Mouse (Mus musculus): Measurements from ENCODE around the gene Klhl22. TPM values are rescaled to one million over a fixed set of nuclear protein-coding genes. Genes with fewer than 3 reads are reported as not detected.
"Not testable (repeated sequence)": the region's sequence is repeated elsewhere in the genome, so short reads cannot be mapped to it uniquely, and the experiment has no call there.

Klhl22 gene
- polyA plus RNA-seq, 1 experiment from 2014 or later = 40.6 TPM

GRCm38 (mm10) chr16:17732431-17732830, 27.0 kb upstream of the Klhl22 start:
- no peak overlapping the region for H3K4me2 ChIP-seq
- peaks cover 9% of the 10 kb centered on the region; the same call in 1 of the 2 replicates for H3K4me1 ChIP-seq
- 57% methylated on average over 6 of the region's 6 CpGs for WGBS
- ATAC-seq (ENCODE audit: extremely low read depth, insufficient number of reproducible peaks, low FRiP score, low TSS enrichment) = no peak
- no peaks in the 10 kb centered on the region for H3K36me3 ChIP-seq
- no peak overlapping the region for H3K9ac ChIP-seq
- no peak overlapping the region for H3K27ac ChIP-seq (replicated peaks)
- H3K27me3 ChIP-seq (replicated peaks) = peaks cover 21% of the 10 kb centered on the region
- no peaks in the 10 kb centered on the region for H3K9me3 ChIP-seq
- no peak overlapping the region for H3K4me3 ChIP-seq

- peaks cover 6% of the 10 kb centered on the region; the same call in 1 of the 2 replicates for H3K4me1 ChIP-seq
- no peak for ATAC-seq (ENCODE audit: extremely low read depth, insufficient number of reproducible peaks, low FRiP score, low TSS enrichment)
- H3K27me3 ChIP-seq (replicated peaks) = peaks cover 21% of the 10 kb centered on the region
- no peak within 1 kb of the TSS for H3K9ac ChIP-seq
- H3K27ac ChIP-seq (replicated peaks) = no peak within 1 kb of the TSS
- H3K4me3 ChIP-seq = no peak within 1 kb of the TSS
- H3K4me2 ChIP-seq = no peak within 1 kb of the TSS
- 20% methylated on average over 3 of the region's 3 CpGs for WGBS
- H3K9me3 ChIP-seq = no peaks in the 10 kb centered on the region
- no peaks in the 10 kb centered on the region for H3K36me3 ChIP-seq
Observed at GRCm38 (mm10) chr16:17732841-17733340, 26.5 kb upstream of the Klhl22 start, which contains the start of gene Med15. TSS of gene Med15 (minus strand) at chr16:17732891.

GRCm38 (mm10) chr16:17733646-17734045, 25.8 kb upstream of the Klhl22 start:
- H3K4me3 ChIP-seq = peak overlapping the region; percentile 37
- peaks cover 21% of the 10 kb centered on the region for H3K27me3 ChIP-seq (replicated peaks)
- H3K9me3 ChIP-seq = no peaks in the 10 kb centered on the region
- H3K36me3 ChIP-seq = no peaks in the 10 kb centered on the region
- WGBS = 32% methylated on average over 2 of the region's 2 CpGs
- H3K4me2 ChIP-seq = peak overlapping the region; percentile 63
- no peak overlapping the region for H3K27ac ChIP-seq (replicated peaks)
- ATAC-seq (ENCODE audit: extremely low read depth, insufficient number of reproducible peaks, low FRiP score, low TSS enrichment) = no peak
- peak overlapping the region; percentile 59; the same call in 1 of the 2 replicates for H3K9ac ChIP-seq
- peaks cover 6% of the 10 kb centered on the region; the same call in 1 of the 2 replicates for H3K4me1 ChIP-seq

- ATAC-seq (ENCODE audit: extremely low read depth, insufficient number of reproducible peaks, low FRiP score, low TSS enrichment); H3K9me3 ChIP-seq; H3K4me3 ChIP-seq; H3K4me2 ChIP-seq; H3K36me3 ChIP-seq; H3K9ac ChIP-seq; H3K27ac ChIP-seq (replicated peaks): not testable (repeated sequence)
- WGBS = 72% methylated on average over 6 of the region's 6 CpGs
- Histone ChIP-seq H3K4me1 (peaks cover 11% of the 10 kb centered on the region), H3K27me3 (replicated peaks) (peaks cover 21% of the 10 kb centered on the region)
Observed at GRCm38 (mm10) chr16:17734872-17735271, 24.5 kb upstream of the Klhl22 start.

GRCm38 (mm10) chr16:17736156-17736555, 23.3 kb upstream of the Klhl22 start:
- H3K9me3 ChIP-seq = no peaks in the 10 kb centered on the region
- H3K4me2 ChIP-seq = no peak overlapping the region
- H3K4me3 ChIP-seq = no peak overlapping the region
- H3K9ac ChIP-seq = no peak overlapping the region
- WGBS = 46% methylated on average over 4 of the region's 4 CpGs
- peaks cover 11% of the 10 kb centered on the region for H3K4me1 ChIP-seq
- no peak overlapping the region for H3K27ac ChIP-seq (replicated peaks)
- ATAC-seq (ENCODE audit: extremely low read depth, insufficient number of reproducible peaks, low FRiP score, low TSS enrichment) = no peak
- H3K36me3 ChIP-seq = no peaks in the 10 kb centered on the region
- peaks cover 21% of the 10 kb centered on the region for H3K27me3 ChIP-seq (replicated peaks)

GRCm38 (mm10) chr16:17740080-17740479, 19.3 kb upstream of the Klhl22 start:
- peaks cover 1% of the 10 kb centered on the region; the same call in 1 of the 2 replicates for H3K9me3 ChIP-seq
- H3K27ac ChIP-seq (replicated peaks) = no peak overlapping the region
- no peaks in the 10 kb centered on the region for H3K36me3 ChIP-seq
- WGBS = 70% methylated on average over 4 of the region's 4 CpGs
- H3K4me1 ChIP-seq = peaks cover 5% of the 10 kb centered on the region; the same call in 1 of the 2 replicates
- no peak overlapping the region for H3K4me2 ChIP-seq
- H3K27me3 ChIP-seq (replicated peaks) = peaks cover 6% of the 10 kb centered on the region
- no peak overlapping the region for H3K4me3 ChIP-seq
- H3K9ac ChIP-seq = no peak overlapping the region
- ATAC-seq (ENCODE audit: extremely low read depth, insufficient number of reproducible peaks, low FRiP score, low TSS enrichment) = no peak

- H3K4me2 ChIP-seq = no peak overlapping the region
- H3K27me3 ChIP-seq (replicated peaks) = no peaks in the 10 kb centered on the region
- no peaks in the 10 kb centered on the region for H3K36me3 ChIP-seq
- WGBS = 71% methylated on average over 1 of the region's 1 CpGs
- peaks cover 6% of the 10 kb centered on the region; the same call in 1 of the 2 replicates for H3K9me3 ChIP-seq
- H3K4me3 ChIP-seq = no peak overlapping the region
- H3K9ac ChIP-seq = no peak overlapping the region
- no peak for ATAC-seq (ENCODE audit: extremely low read depth, insufficient number of reproducible peaks, low FRiP score, low TSS enrichment)
- H3K27ac ChIP-seq (replicated peaks) = no peak overlapping the region
- peaks cover 5% of the 10 kb centered on the region; the same call in 1 of the 2 replicates for H3K4me1 ChIP-seq
Observed at GRCm38 (mm10) chr16:17742810-17743209, 16.6 kb upstream of the Klhl22 start.

- H3K4me2 ChIP-seq = no peak overlapping the region
- H3K4me1 ChIP-seq = peaks cover 5% of the 10 kb centered on the region; the same call in 1 of the 2 replicates
- H3K36me3 ChIP-seq = no peaks in the 10 kb centered on the region
- no peak overlapping the region for H3K9ac ChIP-seq
- no peak overlapping the region for H3K27ac ChIP-seq (replicated peaks)
- H3K9me3 ChIP-seq = peaks cover 6% of the 10 kb centered on the region; the same call in 1 of the 2 replicates
- H3K4me3 ChIP-seq = no peak overlapping the region
- 47% methylated on average over 4 of the region's 4 CpGs for WGBS
- no peaks in the 10 kb centered on the region; the same call in 1 of the 2 replicates for H3K27me3 ChIP-seq (replicated peaks)
- no peak for ATAC-seq (ENCODE audit: extremely low read depth, insufficient number of reproducible peaks, low FRiP score, low TSS enrichment)
Observed at GRCm38 (mm10) chr16:17743279-17743678, 16.1 kb upstream of the Klhl22 start.

- WGBS = 18% methylated on average over 1 of the region's 1 CpGs
- no peak overlapping the region for H3K9ac ChIP-seq
- no peak overlapping the region for H3K27ac ChIP-seq (replicated peaks)
- H3K4me1 ChIP-seq = peaks cover 2% of the 10 kb centered on the region; the same call in 1 of the 2 replicates
- no peak for ATAC-seq (ENCODE audit: extremely low read depth, insufficient number of reproducible peaks, low FRiP score, low TSS enrichment)
- H3K4me3 ChIP-seq = no peak overlapping the region
- H3K9me3 ChIP-seq = peaks cover 6% of the 10 kb centered on the region; the same call in 1 of the 2 replicates
- H3K4me2 ChIP-seq = no peak overlapping the region
- no peaks in the 10 kb centered on the region for H3K36me3 ChIP-seq
- H3K27me3 ChIP-seq (replicated peaks) = no peaks in the 10 kb centered on the region; the same call in 1 of the 2 replicates
Observed at GRCm38 (mm10) chr16:17744536-17744935, 14.9 kb upstream of the Klhl22 start.

GRCm38 (mm10) chr16:17745067-17745466, 14.4 kb upstream of the Klhl22 start:
- Histone ChIP-seq H3K4me2 (no peak overlapping the region), H3K9me3 (peaks cover 6% of the 10 kb centered on the region; the same call in 1 of the 2 replicates), H3K4me1 (no peaks in the 10 kb centered on the region), H3K27ac (replicated peaks) (no peak overlapping the region), H3K4me3 (no peak overlapping the region), H3K9ac (no peak overlapping the region), H3K27me3 (replicated peaks) (no peaks in the 10 kb centered on the region; the same call in 1 of the 2 replicates), H3K36me3 (no peaks in the 10 kb centered on the region)
- WGBS = 63% methylated on average over 2 of the region's 2 CpGs
- no peak for ATAC-seq (ENCODE audit: extremely low read depth, insufficient number of reproducible peaks, low FRiP score, low TSS enrichment)

- peaks cover 4% of the 10 kb centered on the region; the same call in 1 of the 2 replicates for H3K27me3 ChIP-seq (replicated peaks)
- H3K9me3 ChIP-seq = no peaks in the 10 kb centered on the region
- peaks cover 15% of the 10 kb centered on the region for H3K4me1 ChIP-seq
- peak overlapping the region; percentile 37; the same call in 1 of the 2 replicates for H3K9ac ChIP-seq
- no peaks in the 10 kb centered on the region for H3K36me3 ChIP-seq
- H3K4me2 ChIP-seq = 0 out of 2 replicates have a peak overlapping the region, but pooled peaks have one; percentile 2
- WGBS = 12% methylated on average over 3 of the region's 3 CpGs
- no peak for ATAC-seq (ENCODE audit: extremely low read depth, insufficient number of reproducible peaks, low FRiP score, low TSS enrichment)
- H3K27ac ChIP-seq (replicated peaks) = peak overlapping the region; percentile 78
- no peak overlapping the region for H3K4me3 ChIP-seq
Observed at GRCm38 (mm10) chr16:17753001-17753400, 6.4 kb upstream of the Klhl22 start.

- no peak for ATAC-seq (ENCODE audit: extremely low read depth, insufficient number of reproducible peaks, low FRiP score, low TSS enrichment)
- WGBS = 34% methylated on average over 1 of the region's 1 CpGs
- peak overlapping the region; percentile 78 for H3K27ac ChIP-seq (replicated peaks)
Observed at GRCm38 (mm10) chr16:17753686-17754085, 5.7 kb upstream of the Klhl22 start.

More at GRCm38 (mm10) chr16:17753686-17754085, 5.7 kb upstream of the Klhl22 start:
- H3K9ac ChIP-seq = no peak overlapping the region
- 0 out of 2 replicates have a peak, but pooled peaks cover 4% of the 10 kb centered on the region for H3K27me3 ChIP-seq (replicated peaks)
- no peak overlapping the region for H3K4me3 ChIP-seq
- no peak overlapping the region for H3K4me2 ChIP-seq
- no peaks in the 10 kb centered on the region for H3K9me3 ChIP-seq
- H3K4me1 ChIP-seq = peaks cover 17% of the 10 kb centered on the region
- H3K36me3 ChIP-seq = no peaks in the 10 kb centered on the region
